Mouse (Mus musculus) activated CD4-positive, CD25-positive, alpha-beta regulatory T cell, adult 4 months (primary cell): ENCODE data around the gene Lman2. TPM values are rescaled to one million over a fixed set of nuclear protein-coding genes. Genes with fewer than 3 reads are reported as not detected.
A peak's percentile ranks its signal among the peaks of the same experiment; 100 is the strongest.

Source experiments
- ATAC-seq: one replicate; pipeline ENCODE4 v1.8.0; 2017
- polyA plus RNA-seq, 2 experiments: library from polyadenylated mRNA; unstranded; fragments of 100-300 nt; shearing (Covaris generic); gene quantifications; one replicate each; pipeline ENCODE4 v1.2.1; 2017

Gene Lman2
- polyA plus RNA-seq, 2 experiments from 2014 or later: 46.7 to 58.6 TPM

GRCm38 (mm10) chr13:55322130-55322825 is 40.3 kb downstream of the Lman2 start:
- ATAC-seq: no peak

GRCm38 (mm10) chr13:55321434-55322129 is 41.0 kb downstream of the Lman2 start, which contains the start of gene Rab24:
Rab24 (minus strand) TSS chr13:55321946.
- peak; percentile 95 for ATAC-seq

- ATAC-seq: no peak
Measured at GRCm38 (mm10) chr13:55319931-55320533, 42.6 kb downstream of the Lman2 start, which contains the start of gene Prelid1. Prelid1 (plus strand) TSS chr13:55320500.

GRCm38 (mm10) chr13:55318351-55318750 is 44.2 kb downstream of the Lman2 start:
- ATAC-seq: no peak

DNA sequence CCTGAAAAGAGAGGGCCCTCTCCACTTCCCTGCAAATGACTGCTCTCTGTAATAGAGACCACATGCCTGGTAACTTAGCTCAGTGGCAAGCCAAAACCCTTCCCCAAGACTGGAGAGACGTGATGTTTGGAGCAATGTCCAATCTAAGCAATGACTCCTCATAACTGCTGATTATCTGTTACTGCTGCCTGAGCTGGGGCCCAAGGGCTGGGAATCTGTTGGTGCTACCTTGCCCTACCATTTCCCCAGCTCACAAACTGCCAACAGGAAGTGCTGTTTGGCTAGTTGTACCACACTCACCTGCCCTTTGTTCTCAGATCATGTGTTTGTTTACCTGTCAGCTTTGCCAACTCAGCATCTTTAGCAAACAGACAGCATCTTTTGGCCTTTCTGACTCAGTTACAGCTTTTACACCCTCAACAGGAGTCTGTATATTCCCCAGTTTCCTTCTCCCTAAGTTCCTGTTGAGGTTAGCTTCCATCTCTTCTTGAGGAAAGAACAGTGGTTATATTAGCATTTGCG is 47.6 kb downstream of the Lman2 start:
- no peak for ATAC-seq

DNA sequence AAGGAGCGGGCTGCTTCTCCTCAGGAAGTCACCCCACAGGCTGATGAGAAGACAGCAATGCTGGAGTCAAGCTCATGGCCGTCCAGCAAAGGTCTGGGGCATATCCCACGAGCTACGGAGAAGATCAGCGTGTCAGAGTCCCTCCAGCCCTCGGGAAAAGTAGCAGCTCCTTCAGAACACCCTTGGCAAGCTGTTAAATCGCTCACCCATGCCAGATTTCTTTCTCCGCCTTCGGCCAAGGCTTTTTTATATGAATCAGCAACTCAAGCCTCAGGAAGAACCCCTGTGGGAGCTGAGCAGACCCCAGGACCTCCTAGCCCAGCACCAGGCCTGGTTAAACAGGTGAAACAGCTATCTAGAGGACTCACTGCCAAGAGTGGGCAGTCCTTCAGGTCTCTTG is 49.5 kb downstream of the Lman2 start:
- ATAC-seq: no peak

- ATAC-seq: no peak
Measured at GRCm38 (mm10) chr13:55312028-55312630, 50.5 kb downstream of the Lman2 start.

- ATAC-seq: no peak
Measured at GRCm38 (mm10) chr13:55300913-55301312, 61.7 kb downstream of the Lman2 start.

DNA sequence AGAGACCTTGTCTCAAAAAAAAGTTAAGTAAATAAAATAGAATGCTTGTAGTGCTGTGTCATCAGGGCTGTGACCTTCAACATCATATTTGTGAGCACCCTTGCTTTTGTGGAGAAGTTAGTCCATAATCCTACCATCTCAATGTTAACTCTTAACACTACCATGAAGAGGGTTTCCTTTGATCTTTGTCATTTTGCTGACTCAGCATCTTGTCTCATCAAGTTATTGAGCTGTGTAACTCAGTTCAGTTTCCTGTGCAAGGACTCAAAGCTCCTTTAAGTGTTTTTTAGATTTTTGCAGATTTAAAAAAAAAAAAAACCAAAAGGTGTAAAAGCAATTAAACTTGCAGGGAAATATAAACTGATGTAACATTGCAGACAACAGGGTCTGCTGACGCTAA is 65.8 kb downstream of the Lman2 start:
- ATAC-seq: no peak

Other genes starting within 250 kb of the Lman2 start
- gene Gm17617, start 229.2 kb downstream of the Lman2 start, polyA plus RNA-seq: not detected
- not detected for gene Fgfr4, start 210.1 kb downstream of the Lman2 start, polyA plus RNA-seq
- 10 to 100 TPM; 53.0 to 53.8 TPM for gene Nsd1, start 153.0 kb downstream of the Lman2 start, polyA plus RNA-seq
- 100 to 1,000 TPM; 282 to 313 TPM for gene Prelid1, start 42.3 kb downstream of the Lman2 start, polyA plus RNA-seq
- 10 to 100 TPM; 10.3 to 13.3 TPM for gene Rab24, start 40.8 kb downstream of the Lman2 start, polyA plus RNA-seq
- 10 to 100 TPM in 1 of 2 experiments, 1 to 10 TPM in 1; 9.2 to 12.4 TPM for gene Mxd3, start 33.0 kb downstream of the Lman2 start, polyA plus RNA-seq
- gene Rgs14, start 6.9 kb upstream of the Lman2 start, polyA plus RNA-seq: 10 to 100 TPM; 51.5 to 69.6 TPM
- not detected for gene Slc34a1, start 35.4 kb upstream of the Lman2 start, polyA plus RNA-seq
- gene Pfn3, start 52.4 kb upstream of the Lman2 start, polyA plus RNA-seq: not detected
- not detected for gene F12, start 64.0 kb upstream of the Lman2 start, polyA plus RNA-seq
- 10 to 100 TPM; 38.6 to 43.6 TPM for gene Grk6, start 82.3 kb upstream of the Lman2 start, polyA plus RNA-seq
- gene Prr7, start 101.5 kb upstream of the Lman2 start, polyA plus RNA-seq: not detected
- under 1 TPM in 1 of 2 experiments, not detected in 1; 0.25 TPM for gene Dbn1, start 125.3 kb upstream of the Lman2 start, polyA plus RNA-seq
- 10 to 100 TPM in 1 of 2 experiments, 1 to 10 TPM in 1; 7.4 to 14.4 TPM for gene Pdlim7, start 150.9 kb upstream of the Lman2 start, polyA plus RNA-seq
- gene Dok3, start 166.5 kb upstream of the Lman2 start, polyA plus RNA-seq: 1 to 10 TPM in 1 of 2 experiments, not detected in 1; 2.7 TPM
- gene Ddx41, start 173.9 kb upstream of the Lman2 start, polyA plus RNA-seq: 10 to 100 TPM; 46.8 to 54.5 TPM
- gene Fam193b, start 208.3 kb upstream of the Lman2 start, polyA plus RNA-seq: 10 to 100 TPM; 21.6 to 26.7 TPM
- gene Tmed9, start 210.9 kb upstream of the Lman2 start, polyA plus RNA-seq: 100 to 1,000 TPM; 152 to 296 TPM
- 10 to 100 TPM; 24.5 to 30.2 TPM for gene B4galt7, start 237.1 kb upstream of the Lman2 start, polyA plus RNA-seq